In genomic region chr5:36465889-36466288, GRCm38 (mm10) we compare ENCODE assay signal across 8 mouse cellular contexts. TPM values are rescaled to one million over a fixed set of nuclear protein-coding genes. Genes with fewer than 3 reads are reported as not detected.
A peak's percentile ranks its signal among the peaks of the same experiment; 100 is the strongest.
DNase-seq lines count a peak whose midpoint lies in the region; ATAC-seq and TF ChIP-seq lines count a peak whose summit lies in the region.

No protein-coding gene starts in this region.

- H3K9me3 ChIP-seq in kidney, postnatal 0 days (replicated peaks; ENCODE audit: low read length), result no peaks in the 10 kb centered on the region
- H3K9me3 ChIP-seq in embryonic facial prominence, embryonic 10.5 days, result no peaks in the 10 kb centered on the region

- no peak for TF ChIP-seq CTCF in kidney, postnatal 0 days (IDR thresholded peaks at IDR 0.05; ENCODE audit: low read depth)

- peaks cover 12% of the 10 kb centered on the region; the same call in 1 of the 2 replicates for H3K4me1 ChIP-seq in kidney, postnatal 0 days (replicated peaks; ENCODE audit: insufficient read depth, low read length)
- peaks cover 35% of the 10 kb centered on the region for H3K4me1 ChIP-seq in embryonic facial prominence, embryonic 10.5 days

- peak overlapping the region; percentile 85; the same call in 1 of the 2 replicates for H3K9ac ChIP-seq in kidney, postnatal 0 days (ENCODE audit: low read depth, low read length)

- no peak for ATAC-seq in kidney, postnatal 0 days (replicated peaks; ENCODE audit: low FRiP score, low read depth)

- WGBS in kidney, postnatal 0 days, result 20% methylated on average over 8 of the region's 8 CpGs
- 30% methylated on average over 8 of the region's 8 CpGs for WGBS in embryonic facial prominence, embryonic 10.5 days

- DNase-seq in kidney, postnatal 0 days (ENCODE audit: low spot score), result no peak
- DNase-seq in kidney, postnatal 14 days, result no peak
- no peak for DNase-seq in embryonic facial prominence, embryonic 10.5 days (ENCODE audit: low spot score)
- DNase-seq in induced T-regulatory cell, adult 2 months (ENCODE audit: low read depth), result peak; percentile 41
- peak; percentile 18 for DNase-seq in naive thymus-derived CD4-positive, alpha-beta T cell, adult 2 months (ENCODE audit: low read depth)
- no peak for DNase-seq in adrenal gland, postnatal 36 days
- DNase-seq in cerebellum, adult 11 months, result no peak
- DNase-seq in thymus, postnatal 0 days (ENCODE audit: low spot score), result no peak

- H3K4me3 ChIP-seq in kidney, postnatal 0 days (replicated peaks; ENCODE audit: low read depth, low read length), result peak overlapping the region; percentile 98
- H3K4me3 ChIP-seq in embryonic facial prominence, embryonic 10.5 days, result peak overlapping the region; percentile 98

- H3K27me3 ChIP-seq in kidney, postnatal 0 days (ENCODE audit: insufficient read depth, low read length), result no peaks in the 10 kb centered on the region
- H3K27me3 ChIP-seq in embryonic facial prominence, embryonic 10.5 days (replicated peaks; ENCODE audit: low read depth, poor library complexity, severe bottlenecking), result peaks cover 17% of the 10 kb centered on the region

- peaks cover 17% of the 10 kb centered on the region for H3K36me3 ChIP-seq in kidney, postnatal 0 days (ENCODE audit: insufficient read depth, low read length)
- peaks cover 40% of the 10 kb centered on the region for H3K36me3 ChIP-seq in embryonic facial prominence, embryonic 10.5 days (replicated peaks)

- H3K27ac ChIP-seq in kidney, postnatal 0 days, result peak overlapping the region; percentile 85; the same call in 1 of the 2 replicates
- H3K27ac ChIP-seq in embryonic facial prominence, embryonic 10.5 days (replicated peaks), result 0 out of 2 replicates have a peak overlapping the region, but pooled peaks have one; percentile 89

- peak overlapping the region; percentile 84 for H3K4me2 ChIP-seq in kidney, postnatal 0 days (ENCODE audit: low read length)

RNA-seq across cellular contexts. Expression of gene Grpel1, which starts 1.1 kb away (rescaled TPM):
- polyA plus RNA-seq in kidney, postnatal 0 days (2015; fragmentation: Nextera tagmentation; extraction: Ambion mirVana), result 67.5 and 68.0 TPM in 2 replicates
- polyA plus RNA-seq in embryonic facial prominence, embryonic 10.5 days (2016; fragmentation: Nextera tagmentation; extraction: Ambion mirVana), result 59.8 and 62.2 TPM in 2 replicates
- 10 to 100 TPM; 76.8 to 79.5 TPM for total RNA-seq in adrenal gland, postnatal 36 days (2021)
- polyA plus RNA-seq in thymus, postnatal 0 days (2015; fragmentation: Nextera tagmentation; extraction: Ambion mirVana), result 59.3 and 63.6 TPM in 2 replicates

RNA-seq across cellular contexts. Expression of gene Tada2b, which starts 18.2 kb away (rescaled TPM):
- polyA plus RNA-seq in kidney, postnatal 0 days (2015; fragmentation: Nextera tagmentation; extraction: Ambion mirVana), result 2.4 and 2.6 TPM in 2 replicates
- 1.3 and 1.7 TPM in 2 replicates for polyA plus RNA-seq in embryonic facial prominence, embryonic 10.5 days (2016; fragmentation: Nextera tagmentation; extraction: Ambion mirVana)
- 10 to 100 TPM; 33.7 to 40.7 TPM for total RNA-seq in adrenal gland, postnatal 36 days (2021)
- 1.7 and 1.9 TPM in 2 replicates for polyA plus RNA-seq in thymus, postnatal 0 days (2015; fragmentation: Nextera tagmentation; extraction: Ambion mirVana)

RNA-seq across cellular contexts. Expression of gene Ccdc96, which starts 18.5 kb away (rescaled TPM):
- 0.68 and 0.74 TPM in 2 replicates for polyA plus RNA-seq in kidney, postnatal 0 days (2015; fragmentation: Nextera tagmentation; extraction: Ambion mirVana)
- 1.9 and 2.0 TPM in 2 replicates for polyA plus RNA-seq in embryonic facial prominence, embryonic 10.5 days (2016; fragmentation: Nextera tagmentation; extraction: Ambion mirVana)
- under 1 TPM; 0.33 to 0.46 TPM for total RNA-seq in adrenal gland, postnatal 36 days (2021)
- 0.22 and 0.25 TPM in 2 replicates for polyA plus RNA-seq in thymus, postnatal 0 days (2015; fragmentation: Nextera tagmentation; extraction: Ambion mirVana)

Comparison
In these comparisons a context has a peak if more than half of its experiments do, and no peak if none do; other contexts are left out.
1. DNase-seq: peak in induced T-regulatory cell, adult 2 months (single experiment) and naive thymus-derived CD4-positive, alpha-beta T cell, adult 2 months (single experiment); none in kidney, postnatal 0 days (single experiment), kidney, postnatal 14 days (single experiment), embryonic facial prominence, embryonic 10.5 days (single experiment), adrenal gland, postnatal 36 days (0 of 2), cerebellum, adult 11 months (single experiment) and thymus, postnatal 0 days (single experiment).